In the genomic region with DNA sequence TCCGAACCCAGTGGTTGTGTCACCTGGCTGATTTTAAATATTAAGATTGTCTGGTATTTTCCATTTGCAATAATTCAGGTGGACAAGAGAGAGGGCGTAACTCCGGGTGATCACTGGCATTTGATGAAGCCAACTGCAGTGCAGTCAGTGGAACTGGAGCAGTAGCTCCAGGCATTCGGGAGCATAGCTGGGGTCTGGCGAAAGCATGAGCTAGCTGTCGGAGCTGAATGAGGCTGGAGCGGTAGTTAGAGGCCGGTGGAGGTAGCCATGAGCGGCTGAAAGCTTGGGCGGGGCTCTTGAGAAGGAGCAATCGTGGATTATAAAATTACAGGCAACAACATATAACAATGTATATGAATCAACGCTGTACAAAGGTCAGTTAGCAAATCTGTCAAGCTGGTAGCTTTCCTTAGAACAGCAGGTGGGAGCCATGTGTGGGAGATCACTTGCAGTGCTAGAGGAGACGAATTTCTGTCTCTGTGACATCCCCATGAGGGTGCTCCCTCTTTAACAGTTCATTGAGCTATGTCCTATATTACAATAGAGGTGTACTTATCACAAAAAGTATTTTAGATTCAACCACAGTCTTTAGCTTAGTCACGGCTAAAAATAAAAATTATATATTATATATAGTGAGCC, we compare ENCODE assay signal across 24 mouse cellular contexts.
DNase-seq lines count a peak whose midpoint lies in the region; ATAC-seq and TF ChIP-seq lines count a peak whose summit lies in the region.
"Had no signal": no experiment of that assay in that cellular context is flagged by ENCODE, and none has a peak within 500 bp of the region (broad histone marks: within the 10 kb centered on the region; RNA-seq: fewer than 3 reads in every experiment).

No protein-coding gene starts in this region.

- H3K27ac ChIP-seq in hindbrain, embryonic 11.5 days (ENCODE audit: low read depth, low read length), result no peak overlapping the region
- H3K27ac ChIP-seq in hindbrain, embryonic 14.5 days, result no peak overlapping the region
- H3K27ac ChIP-seq in kidney, postnatal 0 days, result no peak overlapping the region
- H3K27ac ChIP-seq: embryonic facial prominence, embryonic 13.5 days; heart, embryonic 13.5 days; limb, embryonic 15.5 days; liver, embryonic 15.5 days; macrophage; midbrain, embryonic 12.5 days; neural tube, embryonic 13.5 days; stomach, embryonic 15.5 days had no signal

- H3K9me3 ChIP-seq in hindbrain, embryonic 11.5 days (ENCODE audit: control insufficient read depth, low read length), result no peaks in the 10 kb centered on the region
- no peaks in the 10 kb centered on the region for H3K9me3 ChIP-seq in hindbrain, embryonic 14.5 days (ENCODE audit: control insufficient read depth, low read length)
- no peaks in the 10 kb centered on the region for H3K9me3 ChIP-seq in kidney, postnatal 0 days (replicated peaks; ENCODE audit: low read length)
- H3K9me3 ChIP-seq: embryonic facial prominence, embryonic 13.5 days; heart, embryonic 13.5 days; limb, embryonic 15.5 days; liver, embryonic 15.5 days; midbrain, embryonic 12.5 days; neural tube, embryonic 13.5 days; stomach, embryonic 15.5 days had no signal

- H3K4me1 ChIP-seq in hindbrain, embryonic 11.5 days (replicated peaks; ENCODE audit: control insufficient read depth, insufficient read depth, low read length), result no peaks in the 10 kb centered on the region
- H3K4me1 ChIP-seq in hindbrain, embryonic 14.5 days (replicated peaks; ENCODE audit: control insufficient read depth, insufficient read depth, low read length), result 0 out of 2 replicates have a peak, but pooled peaks cover 6% of the 10 kb centered on the region
- no peaks in the 10 kb centered on the region for H3K4me1 ChIP-seq in kidney, postnatal 0 days (replicated peaks; ENCODE audit: insufficient read depth, low read length)
- H3K4me1 ChIP-seq: heart, embryonic 13.5 days; limb, embryonic 15.5 days; liver, embryonic 15.5 days; midbrain, embryonic 12.5 days; stomach, embryonic 15.5 days had no signal

- no peak overlapping the region for H3K4me2 ChIP-seq in hindbrain, embryonic 11.5 days (replicated peaks; ENCODE audit: low read depth, low read length)
- no peak overlapping the region for H3K4me2 ChIP-seq in hindbrain, embryonic 14.5 days (replicated peaks)
- no peak overlapping the region for H3K4me2 ChIP-seq in kidney, postnatal 0 days (ENCODE audit: low read length)
- H3K4me2 ChIP-seq: embryonic facial prominence, embryonic 13.5 days; heart, embryonic 13.5 days; limb, embryonic 15.5 days; liver, embryonic 15.5 days; midbrain, embryonic 12.5 days; neural tube, embryonic 13.5 days; stomach, embryonic 15.5 days had no signal

- no peak for DNase-seq in cerebellum, postnatal 4 days (ENCODE audit: low spot score in 2 of 2)
- DNase-seq in hindbrain, embryonic 11.5 days (ENCODE audit: low spot score), result peak; percentile 4
- DNase-seq in hindbrain, embryonic 14.5 days (ENCODE audit: low spot score), result no peak
- DNase-seq in kidney, postnatal 0 days (ENCODE audit: low spot score), result peak; percentile 12
- DNase-seq in kidney, adult 11 months, result no peak
- DNase-seq in ZHBTc4 (ENCODE audit: low read depth, low spot score), result peak; percentile 8
- DNase-seq in gastrocnemius, adult 8-10 months (ENCODE audit: low spot score in 2 of 2), result no peak
- DNase-seq: adrenal gland, adult 8-10 months; cerebellum, adult 18-20 months; forebrain, postnatal 0 days; gastrocnemius, postnatal 14 days; heart, adult 18-20 months; layer of hippocampus, postnatal 36 days; thymus, adult 18-20 months; thymus, postnatal 4 days had no signal

- ATAC-seq in cerebellum, adult (ENCODE audit: insufficient number of reproducible peaks, low FRiP score, low TSS enrichment), result peak; percentile 26; the same call in 1 of the 2 replicates
- ATAC-seq in hindbrain, embryonic 11.5 days (ENCODE audit: low FRiP score), result peak; percentile 20; the same call in 1 of the 2 replicates
- ATAC-seq in hindbrain, embryonic 14.5 days (ENCODE audit: low FRiP score), result no peak
- no peak for ATAC-seq in kidney, postnatal 0 days (replicated peaks; ENCODE audit: low FRiP score, low read depth)
- ATAC-seq: forebrain, postnatal 0 days had no signal

- TF ChIP-seq CTCF in kidney, postnatal 0 days (IDR thresholded peaks at IDR 0.05; ENCODE audit: low read depth), result no peak

- no peaks in the 10 kb centered on the region for H3K36me3 ChIP-seq in hindbrain, embryonic 11.5 days (ENCODE audit: control insufficient read depth, insufficient read depth, low read length)
- no peaks in the 10 kb centered on the region for H3K36me3 ChIP-seq in hindbrain, embryonic 14.5 days (replicated peaks; ENCODE audit: control insufficient read depth, insufficient read depth)
- no peaks in the 10 kb centered on the region for H3K36me3 ChIP-seq in kidney, postnatal 0 days (ENCODE audit: insufficient read depth, low read length)
- H3K36me3 ChIP-seq: embryonic facial prominence, embryonic 13.5 days; heart, embryonic 13.5 days; limb, embryonic 15.5 days; liver, embryonic 15.5 days; midbrain, embryonic 12.5 days; neural tube, embryonic 13.5 days; stomach, embryonic 15.5 days had no signal

- H3K9ac ChIP-seq in hindbrain, embryonic 11.5 days (ENCODE audit: low read depth, low read length), result no peak overlapping the region
- H3K9ac ChIP-seq in hindbrain, embryonic 14.5 days, result no peak overlapping the region
- H3K9ac ChIP-seq in kidney, postnatal 0 days (ENCODE audit: low read depth, low read length), result no peak overlapping the region
- H3K9ac ChIP-seq: embryonic facial prominence, embryonic 13.5 days; forebrain, postnatal 0 days; heart, embryonic 13.5 days; limb, embryonic 15.5 days; liver, embryonic 15.5 days; midbrain, embryonic 12.5 days; neural tube, embryonic 13.5 days; stomach, embryonic 15.5 days had no signal

- H3K4me3 ChIP-seq in hindbrain, embryonic 11.5 days (ENCODE audit: low read depth, low read length), result no peak overlapping the region
- H3K4me3 ChIP-seq in hindbrain, embryonic 14.5 days (replicated peaks; ENCODE audit: low read length), result no peak overlapping the region
- H3K4me3 ChIP-seq in kidney, postnatal 0 days (replicated peaks; ENCODE audit: low read depth, low read length), result no peak overlapping the region
- H3K4me3 ChIP-seq: embryonic facial prominence, embryonic 13.5 days; heart, embryonic 13.5 days; limb, embryonic 15.5 days; liver, embryonic 15.5 days; midbrain, embryonic 12.5 days; neural tube, embryonic 13.5 days; stomach, embryonic 15.5 days had no signal

- 74% methylated on average over 14 of the region's 14 CpGs for WGBS in hindbrain, embryonic 11.5 days
- WGBS in hindbrain, embryonic 14.5 days, result 71% methylated on average over 14 of the region's 14 CpGs
- 48% methylated on average over 14 of the region's 14 CpGs for WGBS in kidney, postnatal 0 days

- H3K27me3 ChIP-seq in hindbrain, embryonic 11.5 days (ENCODE audit: control insufficient read depth, insufficient read depth, low read length), result no peaks in the 10 kb centered on the region
- no peaks in the 10 kb centered on the region for H3K27me3 ChIP-seq in hindbrain, embryonic 14.5 days (ENCODE audit: control insufficient read depth, insufficient read depth, low read length)
- no peaks in the 10 kb centered on the region for H3K27me3 ChIP-seq in kidney, postnatal 0 days (ENCODE audit: insufficient read depth, low read length)
- H3K27me3 ChIP-seq: embryonic facial prominence, embryonic 13.5 days; heart, embryonic 13.5 days; limb, embryonic 15.5 days; liver, embryonic 15.5 days; midbrain, embryonic 12.5 days; neural tube, embryonic 13.5 days; stomach, embryonic 15.5 days had no signal

Comparison
In these comparisons a context has a peak if more than half of its experiments do, and no peak if none do; other contexts are left out.
1. ATAC-seq: peak in cerebellum, adult (single experiment) and hindbrain, embryonic 11.5 days (single experiment); none in hindbrain, embryonic 14.5 days (single experiment) and kidney, postnatal 0 days (single experiment).
2. DNase-seq: peak in hindbrain, embryonic 11.5 days (single experiment), kidney, postnatal 0 days (single experiment) and ZHBTc4 (single experiment); none in cerebellum, postnatal 4 days (0 of 2), hindbrain, embryonic 14.5 days (single experiment), kidney, adult 11 months (single experiment) and gastrocnemius, adult 8-10 months (0 of 2).